Mouse (Mus musculus) left cerebral cortex, adult 2 months (tissue): ENCODE measurements around the gene Mboat2. TPM values are rescaled to one million over a fixed set of nuclear protein-coding genes. Genes with fewer than 3 reads are reported as not detected.

ENCODE experiments used
- DNase-seq, 2 experiments: peaks; one replicate each; pipeline ENCODE4 v3.0.0; 2021 to 2022; ENCODE audit warnings: low spot score in 2 of 2, mixed read lengths in 1 of 2; ENCODE audit errors: extremely low spot score in 1 of 2
- H3K27ac ChIP-seq: fragments of 200-600 bp; 2 replicates; pipeline ENCODE4 v1.8.1; 2022
- H3K4me3 ChIP-seq: fragments of 200-600 bp; 2 replicates; pipeline ENCODE4 v1.8.1; 2022
- CTCF ChIP-seq: fragments of 200-600 bp; IDR thresholded peaks from 2 replicates; pipeline ENCODE4 v1.8.1; 2022; ENCODE audit warnings: antibody characterized with exemption, mild to moderate bottlenecking, moderate library complexity
- intact Hi-C: fragments of 180-260 bp; cut with DNase I; formaldehyde crosslinking; loops from one replicate; pipeline ENCODE4 v1.15.1; 2025
- total RNA-seq, 2 experiments: library from RNA; stranded (reverse); gene quantifications; 2 replicates each; pipeline ENCODE4 v1.2.3; 2021

The Mboat2 gene
- total RNA-seq, 2 experiments from 2014 or later = 78.7 to 85.3 TPM

DNA sequence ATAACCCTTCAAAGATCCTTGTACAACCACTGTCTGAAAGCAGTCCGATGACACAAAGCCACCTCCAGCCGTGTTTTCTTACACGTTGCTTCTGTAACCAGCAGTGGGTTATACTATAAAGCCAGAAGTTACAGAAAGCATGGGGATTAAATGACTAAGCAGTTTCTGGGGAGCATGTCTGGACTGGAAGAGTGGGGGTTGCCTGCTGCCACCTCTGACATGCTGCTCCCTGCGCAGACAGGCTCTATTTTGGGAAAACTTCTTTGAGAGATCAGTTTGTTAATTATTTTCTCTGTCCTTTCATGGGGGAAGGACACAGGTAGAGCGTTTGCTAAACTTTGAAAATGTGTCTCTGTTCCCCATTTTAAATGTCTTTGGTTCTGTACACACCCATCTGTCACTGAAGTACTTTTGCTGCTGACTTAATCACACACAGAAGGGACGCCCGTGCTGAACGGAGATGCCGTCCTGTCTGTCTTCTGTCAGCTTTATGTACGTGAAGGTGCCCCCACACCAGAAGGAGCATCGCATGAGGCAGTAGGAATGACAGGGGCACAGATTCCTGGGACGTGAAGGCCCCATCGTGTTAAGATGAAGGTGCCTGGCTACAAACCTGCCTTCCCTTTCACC, 132.8 kb downstream of the Mboat2 start:
- DNase-seq = no peak
- intact Hi-C loops = no loop called here

DNA sequence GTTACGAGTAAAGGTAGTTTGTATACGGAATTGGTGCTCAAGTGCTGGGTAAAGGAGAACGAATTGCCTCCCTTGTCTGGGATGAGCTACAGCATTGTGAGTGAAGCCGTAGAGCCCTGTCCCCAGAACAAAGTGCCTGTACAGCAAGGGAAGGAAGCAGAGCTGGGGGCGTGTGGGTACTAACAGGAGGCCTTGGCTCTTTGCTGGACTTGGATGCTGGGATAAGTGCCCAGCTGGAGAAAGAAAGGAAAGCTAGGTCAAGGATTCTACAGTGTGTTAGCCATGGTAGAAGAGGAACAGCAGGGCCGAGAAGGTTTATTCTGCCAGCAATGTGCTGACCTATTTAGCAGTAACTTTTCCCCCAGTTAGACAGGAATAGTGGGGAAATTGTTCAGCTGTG, 134.7 kb downstream of the Mboat2 start:
- DNase-seq = peak in 1 of 2 experiments; percentile 28
- Histone ChIP-seq H3K4me3 (no peak overlapping the region), H3K27ac (peak overlapping the region; percentile 73)
- intact Hi-C loops = no loop called here
- no peak for TF ChIP-seq CTCF

More for the DNA sequence above, 132.8 kb downstream of the Mboat2 start:
- Histone ChIP-seq H3K4me3 (no peak overlapping the region), H3K27ac (no peak overlapping the region; the same call in 1 of the 2 replicates)
- no peak for TF ChIP-seq CTCF

DNA sequence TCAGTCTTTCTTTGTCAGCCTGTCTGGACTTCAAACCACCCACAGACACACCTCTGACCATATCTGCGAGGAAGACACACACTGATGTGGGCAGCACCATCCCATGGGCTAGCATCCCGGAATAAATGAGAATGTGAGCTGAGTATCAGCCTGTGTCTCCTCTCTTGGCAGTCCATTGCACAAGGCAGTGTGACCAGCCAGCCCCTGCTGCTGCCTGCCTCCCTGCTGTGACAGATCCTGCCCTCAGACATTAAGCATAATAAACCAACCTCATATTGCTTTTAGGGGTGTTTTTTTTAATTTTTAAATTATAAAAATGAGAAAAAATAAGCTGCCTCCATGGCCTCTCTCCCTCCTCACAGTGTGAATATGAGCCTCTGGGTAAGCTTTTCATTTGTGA, 135.4 kb downstream of the Mboat2 start:
- TF ChIP-seq CTCF = no peak
- DNase-seq = no peak
- Histone ChIP-seq H3K4me3 (no peak overlapping the region), H3K27ac (peak overlapping the region; percentile 73)
- intact Hi-C loops = no loop called here

GRCm38 (mm10) chr12:24971490-24972200, 141.0 kb downstream of the Mboat2 start:
- TF ChIP-seq CTCF = no peak
- intact Hi-C loops = no loop called here
- DNase-seq = no peak
- Histone ChIP-seq H3K4me3 (no peak overlapping the region), H3K27ac (no peak overlapping the region)

GRCm38 (mm10) chr12:24972371-24973350, 142.0 kb downstream of the Mboat2 start:
- no peak for TF ChIP-seq CTCF
- H3K27ac ChIP-seq = no peak overlapping the region
- intact Hi-C loops = no loop called here
- no peak overlapping the region for H3K4me3 ChIP-seq
- no peak for DNase-seq

- Histone ChIP-seq H3K27ac (no peak overlapping the region), H3K4me3 (no peak overlapping the region)
- no peak for TF ChIP-seq CTCF
- no peak for DNase-seq
- intact Hi-C loops = no loop called here
Measured at GRCm38 (mm10) chr12:24973586-24973985, 142.9 kb downstream of the Mboat2 start.

DNA sequence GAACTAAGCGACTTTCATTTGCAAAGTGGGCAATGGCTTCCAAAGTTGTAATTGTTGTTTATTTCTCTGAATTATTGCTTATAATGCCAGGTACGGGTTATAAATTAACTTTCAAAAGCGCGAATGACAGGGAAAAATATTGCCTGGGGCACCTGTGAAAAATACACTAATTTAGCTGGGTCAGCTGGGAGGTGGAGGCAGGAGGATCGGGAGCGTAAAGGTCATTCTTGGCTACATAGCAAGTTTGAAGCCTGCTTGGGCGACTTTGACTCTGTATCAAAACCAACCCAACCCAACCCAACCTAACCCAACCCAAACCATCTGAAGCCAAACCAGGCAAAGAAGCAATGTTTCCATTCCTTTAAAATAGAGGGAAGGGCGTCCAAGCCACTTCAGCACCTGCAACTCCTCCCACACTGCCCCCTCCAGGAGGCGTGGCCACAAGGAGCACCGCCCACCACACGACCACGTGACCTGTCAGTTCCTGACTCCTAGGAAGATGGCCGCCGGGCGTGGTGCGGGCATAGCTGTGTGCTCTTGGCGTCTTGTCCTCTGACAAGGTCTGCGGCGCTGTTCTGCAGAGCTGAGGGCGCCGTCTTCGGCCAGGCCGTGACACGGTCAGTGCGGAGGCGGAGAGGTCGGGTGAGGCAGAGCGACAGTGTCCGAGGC, 143.9 kb downstream of the Mboat2 start, which contains the start of gene Kidins220:
TSS of gene Kidins220 (plus strand) at position 480 of the 669 bp plus-strand sequence.
- H3K27ac ChIP-seq = peak within 1 kb of the TSS; percentile 89
- TF ChIP-seq CTCF = no peak; the same call in none of the 2 replicates
- H3K4me3 ChIP-seq = peak within 1 kb of the TSS; percentile 73
- peak; percentile 92 to 93 for DNase-seq
- intact Hi-C loops = no loop called here

DNA sequence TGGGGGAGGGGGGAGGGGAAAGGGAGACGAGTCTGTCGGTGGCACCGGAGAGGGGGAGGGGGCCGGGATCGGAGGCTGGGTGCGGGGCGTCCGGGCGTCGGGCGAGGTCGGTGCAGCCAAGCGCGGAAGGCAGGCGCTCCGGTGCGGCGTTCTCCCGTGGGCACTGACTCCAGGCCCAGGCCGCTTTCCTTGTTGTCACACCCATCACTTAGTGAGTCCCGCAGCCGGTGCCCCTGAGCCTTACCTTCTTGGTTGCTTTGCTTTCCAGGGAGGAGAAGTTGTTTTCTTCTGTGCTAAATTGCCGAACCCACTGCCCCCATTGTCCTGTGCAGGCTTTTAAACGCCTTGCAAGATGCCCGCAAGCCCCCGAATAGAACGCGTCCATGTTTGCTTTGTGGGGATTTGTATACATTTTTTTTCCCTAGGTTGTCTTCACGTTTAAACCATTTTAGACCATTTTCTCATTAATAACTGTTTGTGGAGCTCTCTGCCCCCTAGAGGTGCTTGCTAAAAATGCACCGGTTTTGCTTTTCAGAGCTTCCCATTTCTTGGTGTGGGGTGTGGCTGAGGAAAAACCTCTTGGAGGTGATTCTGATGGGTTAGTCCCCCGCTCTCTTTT, 144.5 kb downstream of the Mboat2 start:
- Histone ChIP-seq H3K27ac (peak overlapping the region; percentile 89), H3K4me3 (peak overlapping the region; percentile 73)
- TF ChIP-seq CTCF = peak; percentile 88
- intact Hi-C loops = no loop called here
- peak; percentile 68 to 74 for DNase-seq

DNA sequence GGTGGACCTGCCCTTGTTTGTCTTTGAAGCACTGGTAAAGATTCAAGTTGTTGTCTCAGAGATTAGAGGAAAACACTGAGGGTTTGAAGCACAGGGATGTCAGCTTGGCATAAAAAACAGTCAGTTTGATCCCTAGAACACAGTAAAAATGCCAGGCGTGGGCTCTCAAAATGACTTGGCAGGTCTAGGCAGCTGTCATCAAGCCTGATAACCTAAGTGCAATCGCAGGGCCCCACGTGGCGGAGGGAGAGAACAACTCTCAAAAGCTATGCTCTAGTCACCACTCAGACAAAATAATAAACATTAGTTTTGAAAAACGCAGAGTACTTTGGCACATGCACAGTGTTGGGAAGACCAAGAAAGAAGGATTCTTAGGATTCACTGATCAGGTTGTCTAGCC, 154.5 kb downstream of the Mboat2 start:
- TF ChIP-seq CTCF = no peak
- Histone ChIP-seq H3K27ac (no peak overlapping the region), H3K4me3 (no peak overlapping the region)
- intact Hi-C loops = no loop called here
- no peak for DNase-seq

GRCm38 (mm10) chr12:24995350-24995749, 164.7 kb downstream of the Mboat2 start:
- no peak for TF ChIP-seq CTCF
- Histone ChIP-seq H3K27ac (no peak overlapping the region), H3K4me3 (no peak overlapping the region)
- intact Hi-C loops = no loop called here
- DNase-seq = no peak

DNA sequence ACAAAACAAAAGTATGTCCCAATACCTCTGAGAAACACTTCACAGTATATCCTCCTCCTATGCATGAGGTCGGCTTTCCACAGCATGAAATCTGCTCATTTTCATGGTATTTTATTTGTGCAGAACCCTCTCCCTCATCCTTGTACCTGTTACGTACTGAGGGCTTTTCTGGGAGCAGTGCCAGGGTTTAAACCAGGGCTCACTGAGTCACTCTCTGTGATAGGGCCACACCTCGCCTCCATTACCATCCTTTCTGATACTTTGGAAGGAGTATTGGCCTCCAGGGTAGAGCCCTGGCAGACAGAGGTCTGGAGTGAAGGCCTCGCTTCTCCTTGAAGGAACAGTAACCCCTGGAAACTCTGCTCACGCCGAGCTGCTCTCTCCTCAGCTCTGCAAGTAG, 174.7 kb downstream of the Mboat2 start:
- no peak for TF ChIP-seq CTCF
- DNase-seq = no peak
- intact Hi-C loops = no loop called here
- no peak overlapping the region for H3K4me3 ChIP-seq
- H3K27ac ChIP-seq = no peak overlapping the region
